Mouse (Mus musculus): Measurements from ENCODE around the gene St8sia6. TPM values are rescaled to one million over a fixed set of nuclear protein-coding genes. Genes with fewer than 3 reads are reported as not detected.

The St8sia6 gene
- polyA plus RNA-seq, 1 experiment: 0.56 TPM

DNA sequence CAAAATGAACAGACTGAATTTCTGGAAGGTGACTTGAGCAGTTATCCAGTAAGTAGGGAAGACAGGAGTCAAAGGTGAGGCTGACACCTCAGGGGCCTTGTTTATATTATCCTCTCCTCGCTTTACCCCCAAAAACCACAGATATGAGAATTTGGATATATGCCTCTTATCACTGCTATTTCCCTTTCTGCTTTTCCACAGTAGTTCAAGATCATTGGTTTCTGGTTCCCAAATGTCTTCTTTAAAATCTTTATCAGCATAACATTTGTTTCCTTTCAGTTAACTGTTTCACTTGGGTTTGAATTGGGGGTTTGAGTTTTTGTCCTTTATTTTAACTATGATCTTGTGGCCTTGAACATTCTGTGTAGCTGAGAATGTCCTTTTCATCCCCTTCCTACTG lies 47.8 kb downstream of the St8sia6 start:
- Histone ChIP-seq H3K4me3 (ENCODE audit: insufficient read depth, low read length) (no peak overlapping the region), H3K4me1 (ENCODE audit: control insufficient read depth, insufficient read depth, low read length) (no peaks in the 10 kb centered on the region), H3K27ac (ENCODE audit: insufficient read depth, low read depth, low read length) (no peak overlapping the region)
- TF ChIP-seq POLR2A (IDR thresholded peaks at IDR 0.05; ENCODE audit: borderline replicate concordance, low read depth, low read length) (no peak), CTCF (IDR thresholded peaks at IDR 0.05; ENCODE audit: low read depth, low read length) (no peak)

DNA sequence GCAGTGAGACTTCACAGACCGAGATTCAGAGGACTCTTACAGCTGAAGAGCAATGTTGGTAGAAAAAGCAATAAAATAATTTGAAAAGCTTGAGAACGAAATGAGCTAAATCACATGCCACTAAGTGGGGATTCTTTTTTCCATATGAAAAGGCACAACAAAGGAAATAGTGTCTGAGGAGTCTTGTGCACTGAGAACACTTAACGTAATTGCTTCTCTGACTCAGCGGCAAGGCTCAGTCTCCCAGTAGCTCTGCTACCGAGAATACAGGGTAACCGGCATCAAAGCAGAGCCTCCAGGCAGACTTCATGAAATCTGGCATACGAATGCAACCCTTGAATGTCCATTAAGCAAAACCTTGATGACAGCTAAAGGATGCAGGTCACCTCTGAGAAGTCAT lies 55.2 kb downstream of the St8sia6 start:
- Histone ChIP-seq H3K4me1 (ENCODE audit: control insufficient read depth, insufficient read depth, low read length) (no peaks in the 10 kb centered on the region), H3K27ac (ENCODE audit: insufficient read depth, low read depth, low read length) (no peak overlapping the region)
- TF ChIP-seq CTCF (IDR thresholded peaks at IDR 0.05; ENCODE audit: low read depth, low read length) (no peak), POLR2A (IDR thresholded peaks at IDR 0.05; ENCODE audit: borderline replicate concordance, low read depth, low read length) (no peak)

DNA sequence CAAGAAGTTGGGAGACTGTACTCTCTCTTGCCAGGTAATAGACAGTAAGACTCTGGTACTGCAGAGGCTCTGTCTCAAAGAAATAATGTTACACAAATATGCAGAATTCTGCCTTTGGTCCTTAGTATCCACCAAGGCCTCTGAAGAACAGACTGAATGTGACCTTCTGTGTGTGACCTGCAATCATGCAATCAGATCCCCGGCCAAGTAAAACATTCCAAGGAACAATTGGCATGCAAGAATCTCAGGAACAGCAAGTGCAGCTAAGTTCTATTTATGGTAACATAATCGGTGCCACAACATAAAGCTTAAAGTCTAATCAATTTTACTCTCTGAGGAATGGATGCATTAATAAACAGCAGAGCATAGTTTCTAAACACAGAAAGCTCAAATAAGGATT lies 66.0 kb downstream of the St8sia6 start:
- TF ChIP-seq CTCF (IDR thresholded peaks at IDR 0.05; ENCODE audit: low read depth, low read length): no peak
- no peak for TF ChIP-seq POLR2A (IDR thresholded peaks at IDR 0.05; ENCODE audit: borderline replicate concordance, low read depth, low read length)
- Histone ChIP-seq H3K27ac (ENCODE audit: insufficient read depth, low read depth, low read length) (no peak overlapping the region), H3K4me3 (ENCODE audit: insufficient read depth, low read length) (no peak overlapping the region), H3K4me1 (ENCODE audit: control insufficient read depth, insufficient read depth, low read length) (no peaks in the 10 kb centered on the region)

More for the DNA sequence above, 55.2 kb downstream of the St8sia6 start:
- no peak overlapping the region for H3K4me3 ChIP-seq (ENCODE audit: insufficient read depth, low read length)

DNA sequence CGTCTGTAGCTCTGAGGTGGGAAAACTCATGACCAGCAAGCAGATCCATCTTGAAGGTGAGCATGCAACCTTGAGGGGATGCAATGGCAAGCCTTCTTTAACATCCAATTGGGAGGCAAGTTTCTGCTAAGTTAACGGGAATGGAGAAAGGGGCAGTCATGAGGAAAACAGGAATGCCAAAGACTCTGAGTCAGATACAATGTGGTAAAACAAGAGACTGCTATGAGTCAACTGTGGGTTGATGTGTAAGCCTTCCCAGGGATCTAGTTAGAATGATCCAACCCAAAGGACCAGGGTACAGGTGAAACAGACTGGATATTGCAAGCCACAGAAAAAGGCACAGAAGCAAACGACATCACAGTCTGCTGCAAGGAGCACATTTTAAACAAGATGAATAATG lies 68.3 kb downstream of the St8sia6 start:
- Histone ChIP-seq H3K27ac (ENCODE audit: insufficient read depth, low read depth, low read length) (no peak overlapping the region), H3K4me1 (ENCODE audit: control insufficient read depth, insufficient read depth, low read length) (no peaks in the 10 kb centered on the region), H3K4me3 (ENCODE audit: insufficient read depth, low read length) (no peak overlapping the region)
- TF ChIP-seq CTCF (IDR thresholded peaks at IDR 0.05; ENCODE audit: low read depth, low read length) (no peak), POLR2A (IDR thresholded peaks at IDR 0.05; ENCODE audit: borderline replicate concordance, low read depth, low read length) (no peak)

DNA sequence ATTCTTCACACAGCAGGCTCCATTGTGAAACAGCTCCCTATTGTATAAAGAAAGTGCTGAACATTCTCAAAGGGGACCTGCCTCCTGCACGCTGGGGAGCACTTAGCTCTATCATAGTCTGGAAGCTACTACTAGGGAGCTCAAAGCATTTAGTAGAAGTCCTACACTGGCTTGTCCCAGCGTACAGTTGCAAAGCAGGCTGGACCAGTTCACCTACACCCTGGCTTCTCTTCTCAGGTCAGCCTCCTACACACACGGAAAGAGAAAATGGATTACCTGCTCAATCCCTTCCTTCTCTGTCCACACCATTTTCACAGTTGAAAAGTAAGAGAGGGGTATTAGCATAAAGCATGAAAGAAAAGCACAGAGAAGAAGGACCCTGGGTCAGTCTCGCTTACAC lies 71.6 kb downstream of the St8sia6 start:
- H3K4me3 ChIP-seq (ENCODE audit: insufficient read depth, low read length): no peak overlapping the region
- no peaks in the 10 kb centered on the region for H3K4me1 ChIP-seq (ENCODE audit: control insufficient read depth, insufficient read depth, low read length)
- no peak for TF ChIP-seq POLR2A (IDR thresholded peaks at IDR 0.05; ENCODE audit: borderline replicate concordance, low read depth, low read length)
- TF ChIP-seq CTCF (IDR thresholded peaks at IDR 0.05; ENCODE audit: low read depth, low read length): no peak
- H3K27ac ChIP-seq (ENCODE audit: insufficient read depth, low read depth, low read length): no peak overlapping the region

DNA sequence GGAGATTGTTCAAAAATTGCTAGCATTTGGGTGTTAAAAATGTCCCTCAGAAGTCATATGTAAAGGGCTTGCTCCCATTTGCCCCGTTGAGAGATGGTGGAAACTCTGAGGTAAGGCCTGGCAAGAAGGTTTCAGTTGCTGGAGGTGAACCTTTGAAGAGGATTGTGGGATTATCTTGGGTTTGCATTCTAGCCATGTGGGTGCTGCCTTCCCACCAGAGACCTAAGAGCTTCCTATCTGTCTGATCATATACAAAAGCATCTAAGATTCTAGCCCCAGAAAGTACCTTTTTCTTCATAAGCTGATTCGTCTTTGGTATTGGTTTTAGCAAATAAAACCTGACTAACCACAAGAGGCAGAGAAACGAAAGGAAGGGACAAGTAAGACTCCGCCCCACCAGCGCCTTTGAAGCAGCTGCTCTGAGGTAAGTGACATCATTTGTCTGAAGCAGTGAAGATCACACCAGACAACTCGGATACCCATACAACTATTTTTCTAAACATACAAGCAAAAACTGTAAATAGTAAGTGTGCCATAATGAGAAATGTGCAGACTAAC lies 75.2 kb downstream of the St8sia6 start:
- H3K27ac ChIP-seq (ENCODE audit: insufficient read depth, low read depth, low read length): no peak overlapping the region
- no peak overlapping the region for H3K4me3 ChIP-seq (ENCODE audit: insufficient read depth, low read length)

DNA sequence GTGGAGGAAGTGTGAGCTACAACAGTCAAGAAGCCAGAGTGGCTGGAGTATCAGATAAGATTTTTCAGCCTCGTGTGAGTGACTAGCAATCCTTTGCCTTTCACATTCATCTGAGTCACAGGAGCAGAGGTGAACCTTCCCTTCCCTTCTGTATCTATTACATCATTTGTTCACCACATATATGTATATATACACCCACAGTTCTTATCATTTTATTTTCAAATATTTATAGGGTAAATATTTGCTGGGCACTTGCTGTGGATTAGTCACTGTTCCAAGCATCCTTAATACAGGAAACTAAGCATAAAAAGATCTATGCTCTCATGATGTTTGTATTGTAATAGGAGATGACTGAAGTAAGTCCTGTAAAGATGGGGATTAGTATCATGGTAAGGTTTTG lies 85.1 kb downstream of the St8sia6 start:
- H3K4me3 ChIP-seq (ENCODE audit: insufficient read depth, low read length): no peak overlapping the region
- H3K27ac ChIP-seq (ENCODE audit: insufficient read depth, low read depth, low read length): no peak overlapping the region
- H3K4me1 ChIP-seq (ENCODE audit: control insufficient read depth, insufficient read depth, low read length): no peaks in the 10 kb centered on the region
- TF ChIP-seq CTCF (IDR thresholded peaks at IDR 0.05; ENCODE audit: low read depth, low read length): no peak
- no peak for TF ChIP-seq POLR2A (IDR thresholded peaks at IDR 0.05; ENCODE audit: borderline replicate concordance, low read depth, low read length)

More for the DNA sequence above, 75.2 kb downstream of the St8sia6 start:
- TF ChIP-seq POLR2A (IDR thresholded peaks at IDR 0.05; ENCODE audit: borderline replicate concordance, low read depth, low read length) (no peak), CTCF (IDR thresholded peaks at IDR 0.05; ENCODE audit: low read depth, low read length) (no peak)
- no peaks in the 10 kb centered on the region for H3K4me1 ChIP-seq (ENCODE audit: control insufficient read depth, insufficient read depth, low read length)

DNA sequence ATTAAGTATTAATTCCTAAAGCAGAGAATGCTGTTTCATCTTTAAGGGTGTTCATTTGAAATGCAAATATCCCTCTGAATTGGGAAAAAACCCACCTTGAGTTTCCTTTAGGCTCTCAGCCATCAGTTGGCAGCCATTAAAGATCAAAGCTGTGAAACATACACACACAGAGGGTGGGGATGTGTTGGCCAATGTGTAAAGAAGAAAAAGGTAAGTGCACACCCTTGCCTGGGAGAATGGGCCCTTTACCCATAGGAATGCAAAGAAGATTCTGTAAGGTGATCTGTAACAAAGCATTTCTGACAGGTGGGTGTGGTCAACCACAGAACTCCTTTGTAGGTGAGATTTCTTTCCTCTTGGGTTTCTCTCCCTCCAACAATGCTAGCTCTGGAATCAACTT lies 96.3 kb downstream of the St8sia6 start:
- Histone ChIP-seq H3K4me3 (ENCODE audit: insufficient read depth, low read length) (no peak overlapping the region), H3K4me1 (ENCODE audit: control insufficient read depth, insufficient read depth, low read length) (no peaks in the 10 kb centered on the region), H3K27ac (ENCODE audit: insufficient read depth, low read depth, low read length) (no peak overlapping the region)
- TF ChIP-seq CTCF (IDR thresholded peaks at IDR 0.05; ENCODE audit: low read depth, low read length) (no peak), POLR2A (IDR thresholded peaks at IDR 0.05; ENCODE audit: borderline replicate concordance, low read depth, low read length) (no peak)

DNA sequence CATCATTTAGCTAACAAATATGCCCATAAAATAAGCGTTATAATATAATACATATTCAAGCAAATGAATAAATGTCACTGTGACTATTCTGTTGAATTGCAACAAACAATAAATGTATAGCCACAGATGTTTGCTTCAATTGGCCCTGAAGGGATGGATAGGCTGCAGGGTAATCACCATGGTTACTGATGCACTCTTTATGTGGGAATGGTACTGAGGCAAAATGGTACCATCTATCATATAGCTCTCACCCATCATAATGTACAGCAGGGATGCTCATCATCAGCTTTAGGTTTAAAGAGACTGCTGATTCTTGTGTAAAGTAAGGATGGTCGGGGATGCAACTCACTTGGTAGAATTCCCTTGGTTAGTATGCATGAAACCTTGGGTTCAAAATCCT lies 99.4 kb downstream of the St8sia6 start:
- no peak for TF ChIP-seq CTCF (IDR thresholded peaks at IDR 0.05; ENCODE audit: low read depth, low read length)
- TF ChIP-seq POLR2A (IDR thresholded peaks at IDR 0.05; ENCODE audit: borderline replicate concordance, low read depth, low read length): no peak
- Histone ChIP-seq H3K4me1 (ENCODE audit: control insufficient read depth, insufficient read depth, low read length) (no peaks in the 10 kb centered on the region), H3K27ac (ENCODE audit: insufficient read depth, low read depth, low read length) (no peak overlapping the region), H3K4me3 (ENCODE audit: insufficient read depth, low read length) (no peak overlapping the region)

DNA sequence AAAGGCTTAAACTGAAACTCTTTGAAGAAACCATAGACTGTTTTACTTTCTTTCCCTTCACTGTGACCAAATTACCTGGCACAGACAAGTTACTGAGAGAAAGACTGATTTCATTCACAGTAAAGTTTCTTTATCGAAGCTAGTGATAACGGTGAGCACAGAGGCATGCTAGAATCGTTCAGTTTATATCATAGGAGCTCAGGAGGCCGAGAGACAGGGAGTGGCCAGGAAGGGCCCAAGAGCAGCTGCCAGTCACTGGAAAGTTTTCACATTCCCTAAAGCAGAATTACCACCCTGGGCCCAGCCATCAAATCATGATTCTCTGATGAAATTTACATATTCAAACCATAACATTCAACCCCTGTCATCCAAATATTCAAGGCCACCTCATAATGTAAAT lies 109.5 kb downstream of the St8sia6 start:
- H3K4me1 ChIP-seq (ENCODE audit: control insufficient read depth, insufficient read depth, low read length): no peaks in the 10 kb centered on the region
- H3K27ac ChIP-seq (ENCODE audit: insufficient read depth, low read depth, low read length): no peak overlapping the region
- H3K4me3 ChIP-seq (ENCODE audit: insufficient read depth, low read length): no peak overlapping the region
- no peak for TF ChIP-seq CTCF (IDR thresholded peaks at IDR 0.05; ENCODE audit: low read depth, low read length)
- no peak for TF ChIP-seq POLR2A (IDR thresholded peaks at IDR 0.05; ENCODE audit: borderline replicate concordance, low read depth, low read length)

DNA sequence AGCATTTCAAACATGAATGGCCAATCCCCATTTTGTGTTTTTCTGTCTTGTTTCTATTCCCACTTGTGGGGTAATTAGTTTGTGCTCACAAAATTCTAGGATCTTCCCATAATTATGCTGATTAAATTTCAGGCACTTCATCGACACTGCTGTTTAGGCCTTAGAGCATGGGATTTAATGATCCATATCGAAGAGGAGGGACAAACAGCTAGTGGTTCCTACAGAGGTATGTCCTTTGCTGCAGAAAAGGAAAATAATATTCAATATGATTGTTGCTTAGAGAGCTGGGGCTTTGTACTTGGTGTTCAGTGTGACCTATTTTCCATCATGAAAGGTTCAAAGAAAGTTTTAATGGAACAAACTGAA lies 110.7 kb downstream of the St8sia6 start:
- no peaks in the 10 kb centered on the region for H3K4me1 ChIP-seq (ENCODE audit: control insufficient read depth, insufficient read depth, low read length)
- no peak overlapping the region for H3K27ac ChIP-seq (ENCODE audit: insufficient read depth, low read depth, low read length)
- TF ChIP-seq POLR2A (IDR thresholded peaks at IDR 0.05; ENCODE audit: borderline replicate concordance, low read depth, low read length): no peak
- TF ChIP-seq CTCF (IDR thresholded peaks at IDR 0.05; ENCODE audit: low read depth, low read length): no peak
- H3K4me3 ChIP-seq (ENCODE audit: insufficient read depth, low read length): no peak overlapping the region

Measured in bone marrow macrophage, adult 2 months (primary cell).